Comparison of ENCODE assay signal across 8 mouse cellular contexts in the genomic region with DNA sequence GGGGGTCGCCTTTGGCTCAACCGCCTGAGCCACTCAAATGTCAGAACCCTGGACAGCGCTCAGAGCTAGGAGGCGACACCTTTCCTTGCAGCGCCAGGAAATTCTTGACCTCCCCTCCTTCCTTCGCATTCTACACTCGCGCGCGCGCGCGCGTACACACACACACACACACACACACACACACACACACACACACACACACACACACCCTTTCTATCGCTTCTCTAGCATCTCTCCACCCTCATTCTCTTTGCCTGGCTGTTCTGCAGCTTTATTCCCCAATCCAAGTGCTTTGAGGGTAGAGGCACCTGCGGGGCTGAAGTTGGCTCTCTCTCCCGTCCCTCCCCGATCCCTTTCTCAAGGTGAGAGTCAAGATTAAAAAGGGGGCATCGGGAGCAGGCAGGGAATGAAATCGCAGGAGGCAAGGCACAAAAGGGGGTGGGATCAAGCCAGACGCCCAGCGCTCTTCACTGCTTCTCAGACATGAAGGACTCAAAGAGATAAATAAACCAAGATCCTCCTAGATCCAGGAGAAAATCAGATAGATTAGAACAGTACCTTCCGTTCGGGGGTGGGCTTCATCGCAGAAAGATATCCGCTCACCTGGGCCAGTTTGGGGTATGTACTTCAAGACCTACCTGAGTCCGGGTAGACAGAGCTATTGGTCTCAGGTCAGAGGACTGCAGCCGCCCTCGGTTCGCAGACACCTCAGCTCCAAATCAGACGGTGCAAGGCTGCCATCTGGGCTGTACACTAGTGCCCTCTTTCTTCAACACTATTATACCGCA. TPM values are rescaled to one million over a fixed set of nuclear protein-coding genes. Genes with fewer than 3 reads are reported as not detected.
DNase-seq lines count a peak whose midpoint lies in the region; ATAC-seq and TF ChIP-seq lines count a peak whose summit lies in the region.

A gene (minus strand): TSS at position 746 of the 788 bp plus-strand sequence.

- no peak within 1 kb of the TSS for H3K9ac ChIP-seq in heart, embryonic 12.5 days

- no peak for TF ChIP-seq CTCF in E14TG2a.4 (conservative IDR thresholded peaks at IDR 0.05; ENCODE audit: low read length)
- peak; percentile 39 for TF ChIP-seq CTCF in cortical plate, adult 2 months (IDR thresholded peaks at IDR 0.05; ENCODE audit: extremely low read depth, insufficient read depth, low read length)
- TF ChIP-seq CTCF in olfactory bulb, adult 2 months (IDR thresholded peaks at IDR 0.05; ENCODE audit: insufficient read depth, low read depth, low read length) = no peak

- 0 out of 2 replicates have a peak, but pooled peaks have one; percentile 15 for ATAC-seq in heart, embryonic 12.5 days (ENCODE audit: insufficient number of reproducible peaks, low FRiP score)

- no peaks in the 10 kb centered on the region for H3K36me3 ChIP-seq in E14TG2a.4 (ENCODE audit: insufficient read depth, low read length)
- H3K36me3 ChIP-seq in heart, embryonic 12.5 days = no peaks in the 10 kb centered on the region

- H3K27me3 ChIP-seq in E14TG2a.4 (ENCODE audit: insufficient read depth, low read length) = peaks cover 39% of the 10 kb centered on the region
- peaks cover 42% of the 10 kb centered on the region for H3K27me3 ChIP-seq in heart, embryonic 12.5 days (replicated peaks)

- peak; percentile 48; the same call in 1 of the 2 replicates for TF ChIP-seq POLR2A in cortical plate, adult 2 months (IDR thresholded peaks at IDR 0.05; ENCODE audit: extremely low read depth, insufficient read depth, low read length)
- TF ChIP-seq POLR2A in olfactory bulb, adult 2 months (IDR thresholded peaks at IDR 0.05; ENCODE audit: insufficient read depth, low read depth, low read length) = no peak

- peaks cover 7% of the 10 kb centered on the region for H3K9me3 ChIP-seq in E14TG2a.4 (ENCODE audit: low read length)
- H3K9me3 ChIP-seq in heart, embryonic 12.5 days (replicated peaks) = no peaks in the 10 kb centered on the region

- WGBS in heart, embryonic 12.5 days = 3% methylated on average over 26 of the region's 32 CpGs
- WGBS in olfactory bulb, adult 2 months = 2% methylated on average over 32 of the region's 32 CpGs

- H3K4me1 ChIP-seq in E14TG2a.4 (replicated peaks; ENCODE audit: low read depth, low read length) = peaks cover 19% of the 10 kb centered on the region
- H3K4me1 ChIP-seq in cortical plate, adult 2 months (ENCODE audit: control insufficient read depth, insufficient read depth, low read length) = no peaks in the 10 kb centered on the region; the same call in 1 of the 2 replicates
- H3K4me1 ChIP-seq in heart, embryonic 12.5 days (replicated peaks) = no peaks in the 10 kb centered on the region
- H3K4me1 ChIP-seq in olfactory bulb, adult 2 months (ENCODE audit: control insufficient read depth, insufficient read depth, low read length) = peaks cover 10% of the 10 kb centered on the region; the same call in 1 of the 2 replicates

- peak within 1 kb of the TSS; percentile 53 for H3K4me2 ChIP-seq in heart, embryonic 12.5 days

- peak within 1 kb of the TSS; percentile 73 for H3K4me3 ChIP-seq in E14TG2a.4 (replicated peaks; ENCODE audit: low read length)
- H3K4me3 ChIP-seq in cortical plate, adult 2 months (ENCODE audit: insufficient read depth, low read length) = peak within 1 kb of the TSS; percentile 93
- no peak within 1 kb of the TSS for H3K4me3 ChIP-seq in heart, embryonic 12.5 days
- H3K4me3 ChIP-seq in olfactory bulb, adult 2 months (ENCODE audit: insufficient read depth, low read depth, low read length) = peak within 1 kb of the TSS; percentile 88

- DNase-seq in adrenal gland, postnatal 25 days = peak; percentile 8
- DNase-seq in adrenal gland, adult 8-10 months = no peak
- DNase-seq in left cerebral cortex, adult 8-10 months (ENCODE audit: low spot score in 2 of 2) = peak; percentile 35 to 54
- no peak for DNase-seq in urinary bladder, postnatal 10 days (ENCODE audit: low spot score)

- H3K27ac ChIP-seq in cortical plate, adult 2 months (ENCODE audit: insufficient read depth, low read length) = peak within 1 kb of the TSS; percentile 68
- no peak within 1 kb of the TSS for H3K27ac ChIP-seq in heart, embryonic 12.5 days (ENCODE audit: poor library complexity, severe bottlenecking)
- H3K27ac ChIP-seq in olfactory bulb, adult 2 months (ENCODE audit: insufficient read depth, low read depth, low read length) = peak within 1 kb of the TSS; percentile 82

RNA-seq across cellular contexts. Expression of the gene that starts here (rescaled TPM):
- total RNA-seq in adrenal gland, postnatal 25 days (2021) = not detected in 2 replicates
- under 1 TPM; 0.03 to 0.62 (median 0.15) TPM for total RNA-seq in adrenal gland, adult 8-10 months (2022)
- polyA plus RNA-seq in cortical plate, adult 2 months (2012; rRNA removed) = 14.4 and 15.5 TPM in 2 replicates
- polyA plus RNA-seq in heart, embryonic 12.5 days (2016; fragmentation: Nextera tagmentation; extraction: Ambion mirVana) = 0.09 and 0.12 TPM in 2 replicates
- 10 to 100 TPM; 40.9 to 46.7 (median 43.6) TPM for total RNA-seq in left cerebral cortex, adult 8-10 months (2022)
- not detected in 2 replicates for polyA plus RNA-seq in olfactory bulb, adult 2 months (2012; ENCODE audit: insufficient read depth, insufficient read length, low replicate concordance, missing spikeins)

Comparison
In these comparisons a context has a peak if more than half of its experiments do, and no peak if none do; other contexts are left out.
1. RNA of the gene that starts here (total RNA-seq): 40.9 to 46.7 TPM in left cerebral cortex, adult 8-10 months; 0.03 to 0.62 TPM in adrenal gland, adult 8-10 months and not detected in adrenal gland, postnatal 25 days; every median in the first group is over 10 times any median in the second.
2. Peak in DNase-seq in adrenal gland, postnatal 25 days; RNA of the gene not detected or under 1 TPM.
3. Peak in ATAC-seq and H3K4me2 ChIP-seq in heart, embryonic 12.5 days; RNA of the gene not detected or under 1 TPM.
4. DNase-seq: peak in left cerebral cortex, adult 8-10 months (2 of 2); none in adrenal gland, adult 8-10 months (single experiment) and urinary bladder, postnatal 10 days (single experiment).